Mouse (Mus musculus): ENCODE results near the gene Iqcj. TPM values are rescaled to one million over a fixed set of nuclear protein-coding genes. Genes with fewer than 3 reads are reported as not detected.

The Iqcj gene
- polyA plus RNA-seq (2012; ENCODE audit: low replicate concordance): not detected in 2 replicates

DNA sequence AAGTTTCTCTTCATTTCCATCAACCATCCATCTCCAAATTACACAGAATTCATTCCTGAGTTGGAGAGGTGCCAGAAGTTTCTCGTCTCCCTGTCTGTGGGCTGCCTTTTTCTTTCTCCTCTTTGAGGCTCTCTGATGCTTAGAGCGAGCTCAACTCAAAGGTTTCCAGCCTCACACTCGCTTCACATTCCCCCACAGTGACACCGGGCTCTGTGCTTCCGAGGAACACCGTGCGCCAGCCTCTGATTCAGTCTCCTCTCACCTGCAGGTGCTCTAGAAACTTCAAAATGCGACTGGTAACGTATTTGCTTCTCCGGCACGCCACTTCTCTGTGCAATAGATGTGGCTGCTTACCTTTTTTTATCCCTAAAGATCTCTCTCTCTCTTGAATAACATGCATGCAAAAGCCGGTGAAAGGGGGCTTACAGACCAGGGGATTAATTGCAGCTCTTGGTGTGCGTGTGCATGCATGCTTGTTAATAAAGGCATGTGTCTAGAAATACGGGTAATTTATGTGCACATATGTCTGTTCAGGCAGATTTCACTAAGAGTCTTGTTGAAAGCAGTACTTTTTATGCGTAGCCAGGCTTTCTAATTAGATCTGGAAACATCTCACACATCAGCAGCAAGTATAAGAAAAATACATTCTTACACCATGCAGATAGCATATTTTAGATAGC is at the start of gene Iqcj, which contains the start of gene Iqschfp:
TSS of gene Iqcj (plus strand) at position 195 of the 680 bp plus-strand sequence.
TSS of gene Iqschfp (plus strand) at position 207 of the 680 bp plus-strand sequence.

GRCm38 (mm10) chr3:68064731-68065130 is 172.7 kb downstream of the Iqcj start, which contains the start of gene Schip1:
TSS of gene Schip1 (plus strand) at chr3:68064802.

Other genes starting within 250 kb of the Iqcj start
- not detected in 2 replicates for gene Iqschfp, start within 50 bp of the Iqcj start, polyA plus RNA-seq (2012; ENCODE audit: low replicate concordance)
- gene Schip1, start 172.6 kb downstream of the Iqcj start, polyA plus RNA-seq (2012; ENCODE audit: low replicate concordance): 0.48 and 0.74 TPM in 2 replicates

Measured in hematopoietic multipotent progenitor cell, adult 10-12 weeks (in vitro differentiated cells).